Mouse (Mus musculus) kidney, adult 2 months (tissue): ENCODE data around the gene Nhsl1.

Experiments
- CTCF ChIP-seq: fragments of 200-500 bp; conservative IDR thresholded peaks from 2 replicates; pipeline ENCODE4 v1.5.1; 2011; ENCODE audit warnings: low read depth, mild to moderate bottlenecking, control low read depth, low read length, moderate library complexity, mixed read lengths; ENCODE audit not compliant: insufficient read depth, insufficient read length
- POLR2A ChIP-seq: fragments of 200-500 bp; IDR thresholded peaks from one replicate; pipeline ENCODE4 v1.6.1; 2011; ENCODE audit warnings: low read depth, low read length, control low read depth

GRCm38 (mm10) chr10:18357212-18357611, 38.4 kb downstream of the Nhsl1 start:
- no peak for TF ChIP-seq CTCF
- no peak for TF ChIP-seq POLR2A
